Mouse (Mus musculus): ENCODE data around the gene A830018L16Rik. TPM values are rescaled to one million over a fixed set of nuclear protein-coding genes. Genes with fewer than 3 reads are reported as not detected.
A peak's percentile ranks its signal among the peaks of the same experiment; 100 is the strongest.

A830018L16Rik gene
- polyA plus RNA-seq, 1 experiment from 2014 or later = 1.1 TPM

- DNase-seq (ENCODE audit: low spot score) = no peak
- 0 out of 2 replicates have a peak, but pooled peaks cover 2% of the 10 kb centered on the region for H3K4me1 ChIP-seq (replicated peaks; ENCODE audit: control insufficient read depth, insufficient read depth, low read length)
- no peak overlapping the region for H3K27ac ChIP-seq (ENCODE audit: low read depth, low read length)
- H3K4me3 ChIP-seq (ENCODE audit: low read depth, low read length) = no peak overlapping the region
- no peak overlapping the region for H3K4me2 ChIP-seq (ENCODE audit: low read depth, low read length, severe bottlenecking)
- H3K36me3 ChIP-seq (ENCODE audit: control insufficient read depth, insufficient read depth, low read length) = no peaks in the 10 kb centered on the region
- H3K27me3 ChIP-seq (ENCODE audit: control insufficient read depth, insufficient read depth, low read length) = peaks cover 25% of the 10 kb centered on the region
- no peak for ATAC-seq (replicated peaks; ENCODE audit: low FRiP score)
- peaks cover 6% of the 10 kb centered on the region; the same call in 1 of the 2 replicates for H3K9me3 ChIP-seq (ENCODE audit: control insufficient read depth, low read length)
- H3K9ac ChIP-seq (ENCODE audit: low read length) = no peak overlapping the region
These were observed 330.9 kb downstream of the A830018L16Rik start for GRCm38 (mm10) chr1:11744749-11745314.

GRCm38 (mm10) chr1:11748424-11748823 is 334.5 kb downstream of the A830018L16Rik start:
- H3K36me3 ChIP-seq (ENCODE audit: control insufficient read depth, insufficient read depth, low read length) = no peaks in the 10 kb centered on the region
- H3K9ac ChIP-seq (ENCODE audit: low read length) = no peak overlapping the region
- WGBS = 4% methylated on average over 2 of the region's 2 CpGs
- 0 out of 2 replicates have a peak, but pooled peaks cover 2% of the 10 kb centered on the region for H3K4me1 ChIP-seq (replicated peaks; ENCODE audit: control insufficient read depth, insufficient read depth, low read length)
- H3K27ac ChIP-seq (ENCODE audit: low read depth, low read length) = no peak overlapping the region
- DNase-seq (ENCODE audit: low spot score) (no peak), ATAC-seq (replicated peaks; ENCODE audit: low FRiP score) (peak; percentile 74)
- no peak overlapping the region for H3K4me2 ChIP-seq (ENCODE audit: low read depth, low read length, severe bottlenecking)
- peaks cover 6% of the 10 kb centered on the region; the same call in 1 of the 2 replicates for H3K9me3 ChIP-seq (ENCODE audit: control insufficient read depth, low read length)
- no peak overlapping the region for H3K4me3 ChIP-seq (ENCODE audit: low read depth, low read length)
- peaks cover 33% of the 10 kb centered on the region for H3K27me3 ChIP-seq (ENCODE audit: control insufficient read depth, insufficient read depth, low read length)

DNA sequence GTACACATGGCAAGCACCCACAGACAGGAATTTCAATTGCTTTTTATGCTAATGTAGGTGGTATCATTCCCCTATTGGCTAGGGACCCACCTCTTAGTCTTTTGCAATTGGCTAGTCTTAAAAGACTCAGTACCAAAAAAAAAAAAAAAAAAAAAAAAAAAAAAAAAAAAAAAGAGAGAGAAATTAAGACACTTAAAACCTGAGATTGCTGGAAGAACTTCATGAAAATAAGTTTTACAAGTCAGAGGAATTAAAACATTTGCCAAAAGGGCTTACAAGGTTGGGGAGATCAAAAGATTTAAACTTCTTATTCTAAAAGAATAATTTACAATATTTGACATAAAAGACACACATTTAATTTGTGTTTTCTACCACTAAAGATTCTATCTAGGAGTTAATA is 336.2 kb downstream of the A830018L16Rik start:
- Histone ChIP-seq H3K9me3 (ENCODE audit: control insufficient read depth, low read length) (peaks cover 6% of the 10 kb centered on the region; the same call in 1 of the 2 replicates), H3K4me2 (ENCODE audit: low read depth, low read length, severe bottlenecking) (no peak overlapping the region), H3K4me3 (ENCODE audit: low read depth, low read length) (no peak overlapping the region), H3K27me3 (ENCODE audit: control insufficient read depth, insufficient read depth, low read length) (peaks cover 30% of the 10 kb centered on the region), H3K4me1 (replicated peaks; ENCODE audit: control insufficient read depth, insufficient read depth, low read length) (0 out of 2 replicates have a peak, but pooled peaks cover 2% of the 10 kb centered on the region), H3K9ac (ENCODE audit: low read length) (no peak overlapping the region), H3K36me3 (ENCODE audit: control insufficient read depth, insufficient read depth, low read length) (no peaks in the 10 kb centered on the region), H3K27ac (ENCODE audit: low read depth, low read length) (no peak overlapping the region)
- DNase-seq (ENCODE audit: low spot score) = no peak
- ATAC-seq (replicated peaks; ENCODE audit: low FRiP score) = no peak

GRCm38 (mm10) chr1:11750607-11751006 is 336.7 kb downstream of the A830018L16Rik start:
- 83% methylated on average over 2 of the region's 2 CpGs for WGBS
- H3K4me1 ChIP-seq (replicated peaks; ENCODE audit: control insufficient read depth, insufficient read depth, low read length) = 0 out of 2 replicates have a peak, but pooled peaks cover 2% of the 10 kb centered on the region
- H3K4me2 ChIP-seq (ENCODE audit: low read depth, low read length, severe bottlenecking) = no peak overlapping the region
- H3K27me3 ChIP-seq (ENCODE audit: control insufficient read depth, insufficient read depth, low read length) = peaks cover 27% of the 10 kb centered on the region
- no peak overlapping the region for H3K27ac ChIP-seq (ENCODE audit: low read depth, low read length)
- no peaks in the 10 kb centered on the region for H3K36me3 ChIP-seq (ENCODE audit: control insufficient read depth, insufficient read depth, low read length)
- no peak overlapping the region for H3K4me3 ChIP-seq (ENCODE audit: low read depth, low read length)
- no peak overlapping the region for H3K9ac ChIP-seq (ENCODE audit: low read length)
- ATAC-seq (replicated peaks; ENCODE audit: low FRiP score) (no peak), DNase-seq (ENCODE audit: low spot score) (no peak)
- peaks cover 6% of the 10 kb centered on the region; the same call in 1 of the 2 replicates for H3K9me3 ChIP-seq (ENCODE audit: control insufficient read depth, low read length)

- no peak overlapping the region for H3K27ac ChIP-seq (ENCODE audit: low read depth, low read length)
- peaks cover 1% of the 10 kb centered on the region; the same call in 1 of the 2 replicates for H3K9me3 ChIP-seq (ENCODE audit: control insufficient read depth, low read length)
- no peak for DNase-seq (ENCODE audit: low spot score)
- H3K36me3 ChIP-seq (ENCODE audit: control insufficient read depth, insufficient read depth, low read length) = no peaks in the 10 kb centered on the region
- no peak overlapping the region for H3K4me2 ChIP-seq (ENCODE audit: low read depth, low read length, severe bottlenecking)
- 0 out of 2 replicates have a peak, but pooled peaks cover 2% of the 10 kb centered on the region for H3K4me1 ChIP-seq (replicated peaks; ENCODE audit: control insufficient read depth, insufficient read depth, low read length)
- no peak for ATAC-seq (replicated peaks; ENCODE audit: low FRiP score)
- H3K9ac ChIP-seq (ENCODE audit: low read length) = no peak overlapping the region
- no peak overlapping the region for H3K4me3 ChIP-seq (ENCODE audit: low read depth, low read length)
- H3K27me3 ChIP-seq (ENCODE audit: control insufficient read depth, insufficient read depth, low read length) = peaks cover 20% of the 10 kb centered on the region
These were observed 338.1 kb downstream of the A830018L16Rik start for GRCm38 (mm10) chr1:11751996-11752395.

GRCm38 (mm10) chr1:11788264-11788663 is 374.4 kb downstream of the A830018L16Rik start:
- WGBS = 78% methylated on average over 1 of the region's 1 CpGs
- ATAC-seq (replicated peaks; ENCODE audit: low FRiP score) (no peak), DNase-seq (ENCODE audit: low spot score) (no peak)
- H3K27ac ChIP-seq (ENCODE audit: low read depth, low read length) = no peak overlapping the region
- H3K36me3 ChIP-seq (ENCODE audit: control insufficient read depth, insufficient read depth, low read length) = no peaks in the 10 kb centered on the region
- H3K9ac ChIP-seq (ENCODE audit: low read length) = no peak overlapping the region
- no peaks in the 10 kb centered on the region for H3K4me1 ChIP-seq (replicated peaks; ENCODE audit: control insufficient read depth, insufficient read depth, low read length)
- H3K27me3 ChIP-seq (ENCODE audit: control insufficient read depth, insufficient read depth, low read length) = no peaks in the 10 kb centered on the region
- no peaks in the 10 kb centered on the region for H3K9me3 ChIP-seq (ENCODE audit: control insufficient read depth, low read length)
- no peak overlapping the region for H3K4me2 ChIP-seq (ENCODE audit: low read depth, low read length, severe bottlenecking)
- H3K4me3 ChIP-seq (ENCODE audit: low read depth, low read length) = no peak overlapping the region

DNA sequence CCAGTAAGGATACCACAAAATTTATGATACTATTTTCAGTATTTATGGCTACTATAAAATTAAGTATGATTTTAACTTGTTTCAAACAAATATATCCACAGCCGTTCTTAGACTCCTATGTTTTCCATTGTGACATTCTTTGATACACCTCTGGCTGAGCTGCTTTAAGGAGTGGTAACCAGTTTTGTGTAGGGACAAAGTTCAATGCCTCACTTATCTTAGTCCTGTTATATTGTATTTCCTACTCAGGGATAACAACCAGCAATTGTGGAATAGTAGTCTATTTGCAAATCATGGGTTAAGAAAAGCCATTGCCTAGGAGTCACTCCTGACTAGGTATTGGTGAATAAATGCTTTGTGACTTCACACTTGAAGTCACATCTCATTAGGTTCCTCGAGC is 378.9 kb downstream of the A830018L16Rik start:
- no peak for DNase-seq (ENCODE audit: low spot score)
- no peak for ATAC-seq (replicated peaks; ENCODE audit: low FRiP score)
- 75% methylated on average over 2 of the region's 2 CpGs for WGBS

DNA sequence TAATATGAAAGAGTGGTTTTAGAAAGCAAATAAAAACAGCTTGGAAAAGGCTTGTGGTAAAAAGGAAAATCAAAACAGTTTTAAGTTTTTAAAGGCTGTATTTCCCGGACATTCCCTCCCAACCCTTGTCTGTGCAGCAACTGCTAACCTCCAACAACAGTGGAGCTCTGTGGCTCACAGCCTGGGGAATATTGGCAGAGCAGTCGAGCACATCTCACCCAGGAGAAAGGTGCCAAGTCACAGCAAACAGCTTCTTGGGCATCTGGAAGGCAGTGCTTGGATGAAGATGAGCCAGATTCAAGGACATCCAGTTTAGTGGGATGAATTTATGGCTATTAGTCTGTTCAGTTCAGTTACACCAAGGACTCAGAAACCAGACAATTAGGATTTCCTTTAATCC is 381.8 kb downstream of the A830018L16Rik start:
- no peak overlapping the region for H3K27ac ChIP-seq (ENCODE audit: low read depth, low read length)
- H3K4me1 ChIP-seq (replicated peaks; ENCODE audit: control insufficient read depth, insufficient read depth, low read length) = no peaks in the 10 kb centered on the region
- H3K9me3 ChIP-seq (ENCODE audit: control insufficient read depth, low read length) = no peaks in the 10 kb centered on the region
- no peak overlapping the region for H3K4me3 ChIP-seq (ENCODE audit: low read depth, low read length)
- WGBS = 73% methylated on average over 2 of the region's 2 CpGs
- ATAC-seq (replicated peaks; ENCODE audit: low FRiP score) (no peak), DNase-seq (ENCODE audit: low spot score) (no peak)
- H3K9ac ChIP-seq (ENCODE audit: low read length) = no peak overlapping the region
- H3K4me2 ChIP-seq (ENCODE audit: low read depth, low read length, severe bottlenecking) = no peak overlapping the region
- no peaks in the 10 kb centered on the region for H3K36me3 ChIP-seq (ENCODE audit: control insufficient read depth, insufficient read depth, low read length)
- H3K27me3 ChIP-seq (ENCODE audit: control insufficient read depth, insufficient read depth, low read length) = no peaks in the 10 kb centered on the region

More for the DNA sequence above, 378.9 kb downstream of the A830018L16Rik start:
- no peak overlapping the region for H3K27ac ChIP-seq (ENCODE audit: low read depth, low read length)
- H3K9me3 ChIP-seq (ENCODE audit: control insufficient read depth, low read length) = no peaks in the 10 kb centered on the region
- H3K4me3 ChIP-seq (ENCODE audit: low read depth, low read length) = no peak overlapping the region
- H3K4me2 ChIP-seq (ENCODE audit: low read depth, low read length, severe bottlenecking) = no peak overlapping the region
- no peak overlapping the region for H3K9ac ChIP-seq (ENCODE audit: low read length)
- H3K4me1 ChIP-seq (replicated peaks; ENCODE audit: control insufficient read depth, insufficient read depth, low read length) = no peaks in the 10 kb centered on the region
- no peaks in the 10 kb centered on the region for H3K27me3 ChIP-seq (ENCODE audit: control insufficient read depth, insufficient read depth, low read length)
- H3K36me3 ChIP-seq (ENCODE audit: control insufficient read depth, insufficient read depth, low read length) = no peaks in the 10 kb centered on the region

DNA sequence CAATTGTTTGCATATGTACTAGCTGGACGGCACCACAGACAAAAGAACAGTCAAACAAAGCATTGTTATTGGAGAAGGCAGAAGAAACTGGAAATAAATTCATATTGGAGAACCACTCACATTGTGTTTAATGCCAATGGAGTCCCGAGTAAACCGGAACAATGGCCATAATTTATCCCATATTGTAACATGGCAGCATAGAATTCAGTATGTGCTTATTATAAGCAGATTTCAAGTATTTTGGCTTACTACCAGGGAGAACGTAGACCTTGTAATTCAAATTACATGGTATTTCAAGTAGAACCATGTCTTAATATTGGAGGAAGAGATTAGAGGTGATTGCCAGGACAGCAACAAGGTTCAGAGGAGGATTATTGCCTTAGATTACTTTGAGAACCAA is 458.9 kb downstream of the A830018L16Rik start:
- 82% methylated on average over 4 of the region's 4 CpGs for WGBS
- ATAC-seq (replicated peaks; ENCODE audit: low FRiP score) = no peak
- no peaks in the 10 kb centered on the region for H3K4me1 ChIP-seq (replicated peaks; ENCODE audit: control insufficient read depth, insufficient read depth, low read length)
- no peak overlapping the region for H3K9ac ChIP-seq (ENCODE audit: low read length)
- no peak overlapping the region for H3K4me3 ChIP-seq (ENCODE audit: low read depth, low read length)
- no peak for DNase-seq (ENCODE audit: low spot score)
- no peaks in the 10 kb centered on the region for H3K27me3 ChIP-seq (ENCODE audit: control insufficient read depth, insufficient read depth, low read length)
- H3K4me2 ChIP-seq (ENCODE audit: low read depth, low read length, severe bottlenecking) = no peak overlapping the region
- H3K36me3 ChIP-seq (ENCODE audit: control insufficient read depth, insufficient read depth, low read length) = no peaks in the 10 kb centered on the region
- no peaks in the 10 kb centered on the region for H3K9me3 ChIP-seq (ENCODE audit: control insufficient read depth, low read length)
- no peak overlapping the region for H3K27ac ChIP-seq (ENCODE audit: low read depth, low read length)

Data from forebrain, embryonic 11.5 days (tissue).